Mouse (Mus musculus): ENCODE data around the gene Pex5l.

DNA sequence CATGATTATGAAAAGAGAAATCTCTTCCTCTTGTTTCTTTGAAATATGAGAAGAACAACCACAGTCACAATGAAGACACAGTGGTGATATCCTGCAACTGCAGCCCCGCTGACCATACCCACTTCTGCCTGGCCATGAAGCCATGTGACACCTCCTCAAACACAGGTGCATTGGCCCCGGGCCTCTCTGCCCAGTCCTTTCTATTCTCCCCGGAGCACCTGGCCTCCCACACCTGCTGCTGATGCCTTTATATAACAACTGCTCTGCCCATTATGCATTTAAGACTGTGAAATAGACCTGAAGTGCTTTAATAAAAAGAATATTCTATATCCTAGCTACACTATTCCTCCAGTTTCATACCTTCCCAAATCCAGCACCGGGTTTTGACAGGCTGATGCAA is 54.8 kb downstream of the Pex5l start:
- TF ChIP-seq CTCF (IDR thresholded peaks at IDR 0.05; ENCODE audit: insufficient read depth, low read depth, low read length): no peak
- no peak for TF ChIP-seq POLR2A (IDR thresholded peaks at IDR 0.05; ENCODE audit: insufficient read depth, low read depth, low read length)

Measured in olfactory bulb, adult 2 months (tissue).